Mouse (Mus musculus) gastrocnemius, adult 2 months (tissue): ENCODE measurements around the gene Tanc1. TPM values are rescaled to one million over a fixed set of nuclear protein-coding genes. Genes with fewer than 3 reads are reported as not detected.
"Not testable (repeated sequence)": the region's sequence is repeated elsewhere in the genome, so short reads cannot be mapped to it uniquely, and the experiment has no call there.

ENCODE experiments used
- DNase-seq: peaks from one replicate; pipeline ENCODE4 v3.0.0; 2022
- H3K27ac ChIP-seq: fragments of 200-600 bp; 2 replicates; pipeline ENCODE4 v1.8.1; 2022; ENCODE audit warnings: mild to moderate bottlenecking
- H3K4me3 ChIP-seq: fragments of 200-600 bp; 2 replicates; pipeline ENCODE4 v1.8.1; 2022; ENCODE audit warnings: mild to moderate bottlenecking, moderate library complexity
- CTCF ChIP-seq: fragments of 200-600 bp; IDR thresholded peaks from 2 replicates; pipeline ENCODE4 v1.8.1; 2022; ENCODE audit warnings: antibody characterized with exemption, mild to moderate bottlenecking, moderate library complexity
- intact Hi-C: fragments of 180-260 bp; cut with DNase I; formaldehyde crosslinking; loops from one replicate; pipeline ENCODE4 v1.15.1; 2025
- long read RNA-seq, 2 experiments: library from polyadenylated mRNA; stranded (forward); transcript quantifications; one replicate each; pipeline ENCODE4 v2.0.0; 2021
- total RNA-seq, 2 experiments: library from RNA; stranded (reverse); gene quantifications; 2 replicates each; pipeline ENCODE4 v1.2.3; 2021

Tanc1 gene
- 1 to 10 TPM; 6.3 to 8.7 TPM for total RNA-seq
- long read RNA-seq, experiment 1, full-length matches to known transcripts: 1 of 4 reads
- long read RNA-seq, experiment 1, partial matches to known transcripts: 0 of 4 reads
- long read RNA-seq, experiment 1, other reads (novel, unspliced or antisense): 3 of 4 reads
- long read RNA-seq, experiment 2, full-length matches to known transcripts: 2 of 3 reads
- long read RNA-seq, experiment 2, partial matches to known transcripts: 1 of 3 reads
- long read RNA-seq, experiment 2, other reads (novel, unspliced or antisense): 0 of 3 reads

- Histone ChIP-seq H3K4me3 (peak within 1 kb of the TSS; percentile 98), H3K27ac (peak within 1 kb of the TSS; percentile 91)
- peak; percentile 93 for DNase-seq
- intact Hi-C loops: loop anchor here (5.0 kb wide), 2 partner anchors 40 to 135 kb away; no protein-coding TSS in a partner anchor
- TF ChIP-seq CTCF: no peak
Observed at GRCm38 (mm10) chr2:59611831-59612732, at the start of gene Tanc1. Gene Tanc1 (plus strand): TSS chr2:59612042.

- no peak for DNase-seq
- Histone ChIP-seq H3K27ac (no peak overlapping the region), H3K4me3 (no peak overlapping the region)
- intact Hi-C loops: no loop called here
- no peak for TF ChIP-seq CTCF
Observed at GRCm38 (mm10) chr2:59562215-59562614, 49.6 kb upstream of the Tanc1 start.

- Histone ChIP-seq H3K4me3 (no peak overlapping the region), H3K27ac (no peak overlapping the region)
- no peak for TF ChIP-seq CTCF
- intact Hi-C loops: no loop called here
- DNase-seq: no peak
Observed at GRCm38 (mm10) chr2:59562696-59563095, 49.1 kb upstream of the Tanc1 start.

GRCm38 (mm10) chr2:59564029-59564611, 47.7 kb upstream of the Tanc1 start:
- H3K4me3 ChIP-seq, intact Hi-C loops, DNase-seq, H3K27ac ChIP-seq: not testable (repeated sequence)

GRCm38 (mm10) chr2:59564947-59565346, 46.9 kb upstream of the Tanc1 start:
- Histone ChIP-seq H3K4me3 (no peak overlapping the region), H3K27ac (no peak overlapping the region)
- TF ChIP-seq CTCF: 0 out of 2 replicates have a peak, but pooled peaks have one; percentile 2
- DNase-seq: no peak
- intact Hi-C loops: no loop called here

- Histone ChIP-seq H3K27ac (no peak overlapping the region), H3K4me3 (no peak overlapping the region)
- TF ChIP-seq CTCF: no peak
- intact Hi-C loops: no loop called here
- DNase-seq: no peak
Observed at GRCm38 (mm10) chr2:59580939-59581338, 30.9 kb upstream of the Tanc1 start.

GRCm38 (mm10) chr2:59583961-59584360, 27.9 kb upstream of the Tanc1 start:
- no peak for DNase-seq
- H3K4me3 ChIP-seq: no peak overlapping the region
- intact Hi-C loops: no loop called here
- TF ChIP-seq CTCF: no peak
- H3K27ac ChIP-seq: no peak overlapping the region

GRCm38 (mm10) chr2:59587387-59588095, 24.3 kb upstream of the Tanc1 start:
- intact Hi-C loops: no loop called here
- DNase-seq: peak; percentile 35
- Histone ChIP-seq H3K27ac (no peak overlapping the region), H3K4me3 (no peak overlapping the region)
- TF ChIP-seq CTCF: no peak

GRCm38 (mm10) chr2:59588096-59588405, 23.8 kb upstream of the Tanc1 start:
- no peak for TF ChIP-seq CTCF
- Histone ChIP-seq H3K27ac (no peak overlapping the region), H3K4me3 (no peak overlapping the region)
- no peak for DNase-seq
- intact Hi-C loops: no loop called here

GRCm38 (mm10) chr2:59593341-59593902, 18.4 kb upstream of the Tanc1 start:
- TF ChIP-seq CTCF: no peak

GRCm38 (mm10) chr2:59594095-59594494, 17.7 kb upstream of the Tanc1 start:
- no peak overlapping the region for H3K27ac ChIP-seq
- DNase-seq: no peak
- no peak for TF ChIP-seq CTCF
- intact Hi-C loops: no loop called here
- no peak overlapping the region for H3K4me3 ChIP-seq

More at GRCm38 (mm10) chr2:59593341-59593902, 18.4 kb upstream of the Tanc1 start:
- H3K27ac ChIP-seq: no peak overlapping the region
- H3K4me3 ChIP-seq: no peak overlapping the region
- intact Hi-C loops: no loop called here
- no peak for DNase-seq

- TF ChIP-seq CTCF: peak; percentile 21; the same call in 1 of the 2 replicates
- no peak for DNase-seq
- H3K27ac ChIP-seq: no peak overlapping the region
- no peak overlapping the region for H3K4me3 ChIP-seq
- intact Hi-C loops: no loop called here
Observed at GRCm38 (mm10) chr2:59596545-59596944, 15.3 kb upstream of the Tanc1 start.
